Mouse (Mus musculus) pancreas, adult 10 weeks (tissue): ENCODE data around the gene Ufd1. TPM values are rescaled to one million over a fixed set of nuclear protein-coding genes. Genes with fewer than 3 reads are reported as not detected.

Experiments used
- polyA plus RNA-seq: library from polyadenylated mRNA; stranded (reverse); fragments of 350-450 nt; fragmentation: Illumina TruSeq; extraction: RNeasy Lipid Tissue Mini Kit (QIAGEN cat#74804); gene quantifications from one replicate; pipeline ENCODE4 v1.2.3, GENCODE M21; 2015; ENCODE audit warnings: low read depth, low replicate concordance; ENCODE audit not compliant: insufficient read depth

Ufd1 gene
- 11.6 TPM for polyA plus RNA-seq

DNA sequence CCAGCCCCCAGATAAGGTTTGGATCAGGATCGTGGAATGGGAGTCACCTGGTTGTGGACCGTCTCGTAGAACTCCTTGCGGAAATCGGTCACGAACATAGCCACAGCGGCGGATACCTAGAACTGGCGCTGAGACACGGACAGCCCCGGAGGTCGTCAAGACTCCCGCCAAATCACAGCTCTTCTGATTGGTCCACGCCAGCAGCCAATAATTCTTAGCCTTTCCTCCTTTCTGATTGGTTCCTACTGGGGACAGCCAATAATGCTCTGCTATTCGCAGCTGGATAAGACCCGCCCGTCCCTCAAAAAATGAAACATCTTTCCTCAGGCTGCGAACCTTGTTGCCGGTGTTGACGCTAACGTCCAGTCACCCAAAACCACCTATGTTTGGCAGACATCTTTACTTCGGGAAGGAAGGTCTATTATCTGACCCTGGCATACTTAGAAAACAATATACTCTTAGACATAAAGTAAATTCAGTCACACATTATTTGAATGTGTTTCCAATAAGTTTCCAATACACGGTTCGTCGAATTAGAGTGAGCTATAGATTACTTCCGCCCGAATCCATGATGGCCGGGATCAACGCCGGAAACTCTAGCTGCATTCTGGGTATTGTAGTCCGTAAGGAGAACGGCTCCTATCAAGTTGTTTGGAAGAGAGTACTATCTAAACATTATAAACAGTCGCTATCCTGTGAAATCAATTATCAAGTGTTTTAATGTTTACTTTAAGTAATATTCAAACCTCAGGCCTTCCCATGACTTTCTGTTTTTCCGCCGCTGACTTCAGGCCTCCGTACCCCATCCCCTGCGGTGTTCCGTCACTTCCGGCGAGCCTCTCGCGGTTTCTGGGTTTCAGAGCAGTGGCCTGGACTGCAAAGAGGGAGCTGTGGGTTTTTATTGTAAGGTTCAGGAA, at the start of gene Ufd1, which contains the start of gene Cdc45:
TSS of gene Ufd1 (plus strand) at position 312 of the 917 bp plus-strand sequence.
TSS of gene Cdc45 (minus strand) at position 520 of the 917 bp plus-strand sequence.

DNA sequence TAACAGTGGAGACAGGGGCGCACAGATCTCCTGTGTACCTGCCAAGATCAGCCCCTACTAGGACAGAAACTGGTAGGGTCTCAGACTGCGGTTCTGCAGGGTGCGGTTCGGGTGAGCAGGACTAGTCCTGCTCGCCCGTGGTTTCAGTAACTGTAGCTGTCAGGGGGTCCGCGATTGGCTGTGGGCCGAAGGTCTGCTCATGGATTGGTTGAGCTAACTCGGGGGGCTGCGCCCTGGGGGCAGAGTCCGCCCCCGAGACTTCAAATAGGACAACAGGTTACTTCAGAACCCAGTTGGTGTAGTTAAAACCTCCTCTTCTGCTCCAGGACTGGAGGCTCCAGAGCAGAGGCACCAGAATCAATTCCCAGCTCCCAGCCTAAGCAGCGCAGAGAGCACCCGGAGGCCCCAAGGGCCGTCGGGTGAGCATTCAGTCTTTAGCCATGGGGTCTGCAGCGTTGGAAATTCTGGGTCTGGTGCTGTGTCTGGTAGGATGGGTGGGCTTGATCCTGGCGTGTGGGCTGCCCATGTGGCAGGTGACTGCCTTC, 35.0 kb upstream of the Ufd1 start, which contains the start of gene Cldn5:
TSS of gene Cldn5 (plus strand) at position 292 of the 545 bp plus-strand sequence.

DNA sequence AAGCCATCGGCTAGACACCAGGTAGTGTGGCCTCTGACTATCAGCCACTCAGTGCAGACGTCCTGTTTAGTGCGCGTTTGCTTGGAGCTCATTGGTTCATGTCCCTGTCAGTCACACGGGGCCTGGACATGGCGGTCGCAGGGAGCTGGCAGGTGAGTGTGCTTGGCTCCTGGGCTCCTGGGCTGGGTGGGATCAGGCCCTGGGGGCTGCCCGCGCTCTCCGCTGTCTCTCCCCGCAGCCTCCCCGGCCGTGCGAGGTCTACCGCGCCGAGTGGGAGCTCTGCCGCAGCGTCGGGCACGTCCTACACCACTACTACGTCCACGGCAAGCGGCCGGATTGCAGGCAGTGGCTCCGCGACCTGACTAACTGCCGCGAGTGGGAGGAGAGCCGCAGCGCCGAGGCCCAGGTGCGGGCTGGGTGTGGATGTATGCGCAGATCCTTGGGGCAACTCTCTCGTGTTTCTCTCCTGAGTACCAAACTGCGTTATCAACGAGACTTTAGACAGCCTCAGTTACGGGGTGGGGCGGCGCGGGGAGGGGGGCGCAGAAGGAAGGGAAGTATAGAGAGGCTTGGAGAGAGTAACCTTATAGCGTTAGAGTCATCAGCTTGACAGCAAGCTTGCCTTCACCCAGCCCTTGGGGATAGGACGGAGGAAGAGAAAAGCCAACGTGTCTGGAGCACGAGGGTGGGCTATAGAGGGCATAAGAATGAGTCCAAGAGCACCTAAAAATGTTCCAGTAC, 25.1 kb downstream of the Ufd1 start, which contains the start of the genes 2510002D24Rik and Gm28539:
TSS of gene 2510002D24Rik (plus strand) at position 111 of the 741 bp plus-strand sequence.
TSS of gene Gm28539 (plus strand) at position 117 of the 741 bp plus-strand sequence.

DNA sequence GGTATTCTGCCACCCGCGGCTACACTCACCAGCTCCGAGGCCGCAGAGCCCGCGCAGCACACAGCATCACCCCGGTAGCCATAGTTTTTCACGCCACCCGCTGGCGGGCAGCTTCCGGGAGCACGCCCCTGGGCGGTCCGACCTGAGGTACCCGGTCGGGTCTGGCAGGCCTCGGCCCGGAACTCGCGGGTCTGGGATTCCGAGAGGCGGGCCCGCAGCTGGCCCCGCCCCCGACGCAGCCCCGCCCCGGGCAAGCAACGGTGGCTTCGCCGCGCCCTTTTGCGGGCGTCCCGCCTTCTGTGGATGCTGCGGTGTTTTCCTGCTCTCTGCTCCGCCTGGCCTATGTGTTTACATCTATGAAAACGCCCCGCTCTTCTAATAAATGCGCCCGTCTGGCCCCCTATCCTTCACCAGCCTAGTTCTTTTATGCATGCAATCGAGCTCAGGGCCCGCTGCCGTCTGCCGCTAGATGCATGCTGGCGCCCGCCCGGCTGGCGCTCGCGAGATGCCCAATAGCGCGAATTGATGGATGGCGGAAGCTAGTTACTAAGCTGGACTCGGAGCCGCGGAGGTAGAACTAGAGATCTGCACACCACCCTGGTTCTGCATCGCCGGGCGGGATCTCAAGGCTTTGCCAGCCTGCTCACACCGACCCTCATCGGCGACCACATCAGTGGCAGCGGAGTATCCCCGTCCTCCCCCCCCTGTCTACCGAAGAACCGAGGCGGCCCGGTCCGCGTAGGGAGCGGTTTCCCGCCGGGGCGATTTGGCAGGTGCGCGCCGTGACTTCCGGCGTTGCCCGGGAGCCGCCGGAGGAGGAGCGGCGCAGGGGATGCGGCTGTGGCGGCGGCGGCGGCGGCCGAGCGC, 65.1 kb downstream of the Ufd1 start, which contains the start of the genes Mrpl40 and Hira:
TSS of gene Mrpl40 (minus strand) at position 421 of the 867 bp plus-strand sequence.
TSS of gene Hira (plus strand) at position 596 of the 867 bp plus-strand sequence.

Other genes starting within 250 kb of the Ufd1 start
- 0.46 TPM for gene Tbx1, start 221.1 kb upstream of the Ufd1 start, polyA plus RNA-seq
- gene Gp1bb, start 189.4 kb upstream of the Ufd1 start, polyA plus RNA-seq = 0.81 TPM
- 4.9 TPM for gene Gm49601, start 185.4 kb upstream of the Ufd1 start, polyA plus RNA-seq
- 6.8 TPM for gene Sept5, start 181.8 kb upstream of the Ufd1 start, polyA plus RNA-seq
- 5.0 TPM for gene Cldn5, start 34.9 kb upstream of the Ufd1 start, polyA plus RNA-seq
- 0.79 TPM for gene Cdc45, start 208 bp downstream of the Ufd1 start, polyA plus RNA-seq
- 7.8 TPM for gene 2510002D24Rik, start 24.8 kb downstream of the Ufd1 start, polyA plus RNA-seq
- gene Gm28539, start 24.8 kb downstream of the Ufd1 start, polyA plus RNA-seq = not detected
- gene Mrpl40, start 65.1 kb downstream of the Ufd1 start, polyA plus RNA-seq = 12.1 TPM
- 10.0 TPM for gene Hira, start 65.3 kb downstream of the Ufd1 start, polyA plus RNA-seq